Mouse (Mus musculus) kidney, postnatal 14 days (tissue): Measurements from ENCODE around the gene Gm20388.

Experiments used
- DNase-seq: peaks from one replicate; pipeline ENCODE4 v3.0.0; 2022; ENCODE audit warnings: mixed read lengths

Gene Gm20388

DNA sequence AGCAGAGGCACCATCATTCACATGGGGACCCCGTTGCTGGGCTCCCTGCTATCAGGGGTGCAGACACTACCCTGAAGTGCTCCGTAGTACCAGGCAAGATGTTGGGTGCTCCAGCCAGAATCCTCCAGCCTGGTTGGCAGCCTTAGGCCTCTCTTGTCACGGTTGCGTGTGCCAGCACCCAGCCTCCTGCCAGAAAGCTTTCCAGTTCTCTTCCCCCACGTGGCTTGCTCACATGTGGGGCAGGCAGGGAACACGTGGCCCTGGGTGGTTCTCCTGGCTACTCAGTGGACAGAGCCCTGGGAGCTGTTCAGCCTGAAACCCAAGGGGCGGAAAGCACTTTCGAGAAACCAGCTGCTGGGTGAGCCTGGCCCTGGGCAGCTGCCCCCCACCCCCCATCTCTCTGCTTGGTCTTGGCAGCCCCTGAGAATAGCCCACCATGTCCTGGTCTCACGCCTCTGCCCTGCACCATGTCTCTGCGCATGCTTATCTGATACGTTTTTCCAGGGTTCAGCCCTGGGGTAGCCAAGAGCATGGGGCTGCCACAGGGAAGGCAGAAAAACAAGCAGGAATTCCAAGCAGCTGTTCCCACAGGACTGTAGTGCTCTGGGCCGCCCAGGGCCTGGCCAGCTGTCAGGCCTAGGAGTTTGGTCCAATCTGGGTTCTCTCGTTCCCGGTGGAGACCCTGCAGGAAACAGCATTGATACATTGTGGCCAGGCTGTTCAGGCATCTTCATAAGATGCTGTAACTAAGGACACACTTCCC lies 135.8 kb downstream of the Gm20388 start:
- peak; percentile 77 for DNase-seq

DNA sequence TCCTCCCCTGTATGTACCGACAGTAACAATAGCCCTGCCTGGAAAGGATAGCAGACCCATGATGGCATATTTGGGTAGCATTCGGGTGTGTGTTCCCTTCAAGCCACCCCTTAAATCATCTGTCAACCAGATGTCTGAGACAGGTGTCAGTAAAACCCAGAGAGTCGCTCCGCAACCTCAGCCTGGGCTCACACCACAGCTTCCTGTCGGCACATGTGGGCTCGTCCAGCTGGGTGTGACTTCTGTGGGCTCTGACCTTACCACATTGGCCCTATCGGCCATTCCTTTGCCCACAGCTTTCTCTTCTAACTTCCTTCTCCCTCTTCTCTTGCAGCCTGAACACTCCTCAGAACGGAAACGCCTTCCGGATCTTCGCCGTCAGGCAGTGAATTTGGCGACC lies 139.3 kb downstream of the Gm20388 start:
- no peak for DNase-seq

DNA sequence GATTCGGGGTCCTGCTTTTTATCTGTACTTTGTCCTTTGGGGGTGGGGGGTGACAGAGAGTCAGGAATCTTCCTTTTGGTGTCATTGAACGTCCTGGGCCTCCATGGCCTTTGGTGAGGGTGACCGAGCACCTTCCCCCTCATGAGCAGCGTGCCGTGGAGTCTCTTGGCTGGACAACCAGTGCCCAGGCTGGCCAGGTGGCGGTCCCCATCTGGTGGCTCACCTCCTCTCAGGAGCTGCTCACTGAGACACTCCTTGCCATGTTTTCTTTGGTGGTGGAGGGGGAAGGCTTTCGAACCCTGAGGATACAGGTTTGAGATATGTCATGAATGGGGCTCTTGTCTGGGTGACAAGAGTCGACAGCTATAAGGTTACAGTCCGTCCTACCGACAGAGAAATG lies 139.7 kb downstream of the Gm20388 start:
- DNase-seq: no peak

DNA sequence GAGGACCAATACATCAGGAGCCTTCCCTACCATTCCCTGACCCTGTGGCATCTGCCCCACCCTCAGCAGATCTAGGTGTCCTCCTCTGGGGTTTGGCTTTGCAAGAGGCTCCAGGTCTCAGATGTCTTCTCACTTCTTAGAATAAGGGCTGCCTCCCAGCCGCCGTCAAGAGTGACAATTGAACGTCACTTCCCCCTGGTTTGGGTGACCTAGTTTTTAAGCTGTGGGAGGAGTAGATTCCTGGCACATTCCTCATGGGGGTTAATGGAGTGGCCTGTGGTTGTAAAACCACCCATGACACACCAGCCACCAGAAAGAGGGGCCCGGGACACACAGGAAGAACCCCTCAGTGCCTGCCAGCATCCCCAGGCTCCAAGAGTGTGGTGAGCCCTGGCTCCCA lies 140.4 kb downstream of the Gm20388 start:
- DNase-seq: peak; percentile 53

DNA sequence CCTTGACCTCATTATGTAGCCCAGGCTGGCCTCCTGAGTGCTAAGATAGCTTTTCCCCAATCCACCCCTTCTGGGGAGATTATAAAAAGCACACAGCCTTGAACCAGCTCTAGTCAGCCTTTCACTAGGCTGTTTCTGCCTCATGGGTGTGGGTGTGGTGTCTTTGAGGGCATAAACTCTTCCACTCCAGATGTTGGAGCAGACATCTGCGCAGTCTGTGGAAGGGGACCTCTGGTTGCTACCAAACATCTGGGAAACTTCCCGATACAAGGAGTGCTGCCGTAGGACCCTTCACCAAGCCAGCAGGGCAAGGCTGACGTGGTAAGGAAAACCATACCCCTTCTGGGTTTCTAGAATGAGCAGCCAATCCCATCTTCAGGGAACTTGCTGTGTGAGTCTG lies 141.3 kb downstream of the Gm20388 start:
- no peak for DNase-seq

DNA sequence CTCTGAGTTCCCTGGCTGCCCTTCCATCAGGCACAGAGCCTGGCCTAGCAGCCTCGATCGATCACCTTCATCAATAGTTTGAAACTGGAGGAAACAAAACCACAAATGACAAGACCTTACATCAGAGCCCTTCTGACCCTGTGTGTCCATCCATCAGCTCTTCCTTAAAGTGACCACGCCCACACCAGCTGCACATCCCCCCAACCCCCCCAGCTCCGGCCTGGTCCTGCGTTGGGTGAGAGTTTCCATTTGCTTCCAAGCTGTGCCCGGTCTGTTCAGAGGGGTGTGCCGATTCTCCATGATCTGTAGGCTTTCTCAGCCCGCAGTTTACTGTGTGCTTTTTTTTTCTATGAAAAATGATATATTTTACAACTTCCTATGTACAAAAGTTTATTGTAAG lies 141.7 kb downstream of the Gm20388 start:
- DNase-seq: no peak

DNA sequence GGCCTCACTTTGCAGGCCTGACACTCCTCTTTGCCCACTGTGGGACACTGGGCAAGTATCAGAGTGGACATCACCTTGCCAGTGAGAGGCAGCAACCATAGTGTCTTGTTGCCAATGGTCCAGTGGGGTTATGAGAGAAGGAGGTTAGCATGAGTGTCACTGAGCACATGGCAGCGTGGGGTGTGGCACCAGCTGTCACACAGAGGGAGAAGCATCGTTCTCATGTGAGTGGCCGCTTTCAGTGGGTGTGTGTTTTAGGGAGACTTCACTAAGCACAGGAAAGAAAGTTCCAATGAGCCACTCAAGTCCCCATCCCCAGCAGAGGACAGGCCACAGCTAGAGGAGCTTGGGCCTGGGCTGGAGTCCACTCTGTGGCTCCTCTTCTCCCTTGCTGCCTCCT lies 144.2 kb downstream of the Gm20388 start:
- DNase-seq: no peak

DNA sequence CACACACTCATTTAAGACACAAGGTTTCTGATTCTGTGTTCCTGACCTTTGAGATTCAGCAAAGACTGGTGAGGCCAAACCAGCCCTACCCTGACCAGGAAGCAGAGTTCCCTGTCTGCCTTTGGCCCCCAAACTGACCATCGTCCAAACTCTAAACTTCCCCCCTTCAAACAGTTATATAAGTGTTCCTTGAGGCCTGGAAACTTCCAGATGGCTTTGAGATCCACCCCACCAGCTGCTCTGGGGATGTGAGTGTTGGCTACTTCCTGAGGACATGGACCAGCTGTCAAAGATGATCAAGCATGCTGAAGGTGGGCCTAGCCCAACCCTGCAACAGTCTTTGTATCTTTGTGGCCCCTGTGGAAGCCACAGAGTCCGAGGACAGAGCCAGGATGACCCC lies 146.4 kb downstream of the Gm20388 start:
- DNase-seq: no peak

DNA sequence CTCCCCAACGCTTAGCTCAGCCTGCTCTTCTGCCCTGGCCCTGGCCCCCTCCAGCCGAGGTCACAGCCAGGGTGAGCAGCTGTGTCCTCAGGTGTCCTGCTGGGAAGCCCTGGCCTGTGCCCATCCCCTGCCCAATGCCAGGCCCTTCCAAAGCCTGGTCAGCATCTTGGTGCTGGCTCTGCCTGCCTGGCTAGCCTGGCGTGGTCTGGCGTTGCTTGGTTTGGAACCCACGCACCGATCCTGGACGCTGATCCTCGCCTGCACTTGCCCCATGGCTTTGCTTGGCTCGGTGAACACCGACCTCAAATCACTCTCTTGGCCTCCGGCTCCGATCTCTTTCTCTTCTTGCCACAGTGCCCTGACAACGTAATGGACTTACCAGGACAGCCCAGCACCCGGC lies 152.1 kb downstream of the Gm20388 start:
- no peak for DNase-seq

DNA sequence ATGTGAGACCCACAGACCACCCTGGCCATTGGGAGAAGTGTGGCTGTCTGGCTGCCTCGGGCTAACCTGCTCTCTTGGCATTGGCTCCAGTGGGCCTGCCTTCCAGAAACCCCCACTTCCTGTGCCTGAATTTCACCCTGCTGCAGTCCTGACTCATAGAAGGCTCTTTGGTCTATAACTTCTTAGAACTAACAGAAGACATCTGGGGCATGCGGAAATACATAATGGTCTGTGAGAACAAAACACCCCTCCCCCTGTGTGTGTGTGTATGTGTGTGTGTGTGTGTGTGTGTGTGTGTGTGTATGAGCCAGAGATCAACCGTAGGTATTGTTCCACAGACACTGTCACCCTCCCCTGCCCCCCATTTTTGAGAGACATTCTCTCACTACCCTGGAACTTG lies 152.7 kb downstream of the Gm20388 start:
- no peak for DNase-seq

DNA sequence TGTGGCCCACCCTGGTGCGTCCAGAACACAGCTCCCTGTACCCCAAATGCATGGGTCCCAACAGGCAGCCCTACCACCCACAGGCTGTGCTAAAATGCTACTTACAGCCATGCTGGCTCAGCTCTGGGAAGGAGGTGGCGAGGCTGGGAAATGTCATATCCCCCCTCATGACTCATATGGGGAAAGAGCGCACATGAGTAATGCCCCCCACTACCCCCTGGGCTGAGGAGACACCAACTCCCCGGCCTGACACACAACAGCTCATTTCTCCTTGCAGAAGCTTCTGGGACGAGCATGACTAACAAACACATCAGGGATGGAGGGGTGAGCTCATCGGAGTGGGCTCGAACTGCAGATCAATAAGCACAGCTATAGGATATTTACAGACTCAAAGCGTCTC lies 155.0 kb downstream of the Gm20388 start:
- DNase-seq: no peak

DNA sequence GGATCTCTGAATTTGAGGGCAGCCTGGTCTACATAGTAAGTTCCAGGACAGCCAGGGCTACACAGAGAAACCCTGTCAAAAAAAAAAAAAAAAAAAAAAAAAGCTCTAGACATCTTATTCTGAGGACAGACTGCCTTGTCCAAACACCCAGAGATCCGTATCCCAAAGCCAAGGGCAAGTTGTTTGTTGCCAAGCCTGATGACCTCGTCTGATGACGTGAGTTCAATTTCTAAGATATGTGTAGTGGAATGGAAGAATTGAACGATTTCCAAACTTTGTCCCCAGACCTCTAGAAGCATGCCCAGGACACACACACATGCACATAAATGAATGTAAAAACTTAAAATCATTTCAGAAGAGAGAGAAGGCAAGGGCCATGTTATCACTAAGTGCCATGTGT lies 155.6 kb downstream of the Gm20388 start:
- no peak for DNase-seq

DNA sequence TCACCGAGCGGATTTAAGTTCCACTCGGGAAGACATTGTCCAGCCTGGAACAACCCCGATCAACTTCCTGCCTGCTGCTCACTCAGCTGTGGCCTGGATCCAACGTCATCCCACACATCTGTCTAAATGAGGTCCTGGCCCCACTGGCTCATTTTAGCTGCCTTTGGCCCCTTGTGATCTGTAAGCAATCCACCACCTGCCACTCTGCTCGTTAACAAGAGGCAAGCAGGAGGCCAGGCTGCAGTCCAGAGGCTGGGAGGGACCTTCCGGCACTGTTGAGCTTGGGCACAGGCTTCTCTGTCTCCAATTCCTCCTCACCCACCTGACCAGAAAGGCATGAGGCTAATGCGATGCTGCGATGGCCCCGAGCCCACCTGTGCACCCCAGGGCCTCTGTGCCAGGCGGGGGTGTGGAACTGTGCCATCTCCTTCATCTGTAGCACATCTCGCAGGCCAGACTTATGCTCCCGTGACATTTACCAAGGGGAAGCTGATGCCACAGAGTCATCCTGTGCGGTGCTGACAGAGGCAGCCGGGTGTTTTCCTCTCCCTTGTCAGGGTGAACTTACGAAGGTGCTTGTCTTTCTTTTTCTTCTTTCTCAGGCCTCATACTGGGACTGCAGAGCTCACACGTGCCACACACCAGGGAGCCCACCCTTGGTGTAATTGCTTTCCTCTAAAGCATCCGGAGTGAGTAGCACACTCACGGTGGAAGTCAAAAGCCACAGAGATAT lies 157.5 kb downstream of the Gm20388 start:
- DNase-seq: peak; percentile 86

DNA sequence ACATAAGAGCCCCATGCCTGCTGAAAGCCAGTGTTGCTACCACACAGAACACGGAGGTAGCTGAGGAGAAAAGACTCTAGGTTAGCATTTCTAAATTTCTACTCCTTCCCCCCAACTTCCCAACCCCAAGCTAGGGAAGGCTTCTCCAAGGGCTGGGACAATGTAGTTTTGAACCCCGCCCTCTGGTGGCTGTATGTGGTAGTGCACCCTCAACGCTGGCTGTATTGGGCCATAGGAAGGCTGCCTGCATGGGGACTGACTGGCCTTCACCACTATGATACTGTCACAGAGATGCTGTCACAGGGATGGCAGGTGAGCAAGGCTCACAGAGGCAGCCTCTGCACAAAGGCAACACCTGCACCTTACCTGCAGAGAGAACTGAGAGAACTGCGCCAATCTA lies 161.0 kb downstream of the Gm20388 start:
- peak; percentile 86 for DNase-seq

DNA sequence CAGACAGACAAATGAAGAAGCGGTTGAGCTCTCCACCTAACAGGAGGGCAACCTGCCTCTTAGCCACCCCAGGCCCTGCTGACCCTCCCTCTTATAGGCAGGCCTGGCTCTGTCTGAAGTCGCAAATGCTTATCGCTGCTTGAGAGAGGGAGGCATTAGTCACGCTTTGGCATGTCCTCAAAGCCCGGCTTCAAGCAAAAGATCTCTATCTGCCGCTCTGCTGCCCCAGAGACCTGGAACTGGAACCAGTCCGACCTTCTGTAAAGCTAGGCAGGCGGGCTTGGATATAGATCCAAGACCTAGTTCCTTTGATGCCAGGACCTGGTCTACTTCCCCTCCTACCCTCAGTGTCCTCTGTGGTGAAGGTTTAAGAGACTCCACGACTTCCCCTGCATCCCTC lies 161.6 kb downstream of the Gm20388 start:
- DNase-seq: no peak

DNA sequence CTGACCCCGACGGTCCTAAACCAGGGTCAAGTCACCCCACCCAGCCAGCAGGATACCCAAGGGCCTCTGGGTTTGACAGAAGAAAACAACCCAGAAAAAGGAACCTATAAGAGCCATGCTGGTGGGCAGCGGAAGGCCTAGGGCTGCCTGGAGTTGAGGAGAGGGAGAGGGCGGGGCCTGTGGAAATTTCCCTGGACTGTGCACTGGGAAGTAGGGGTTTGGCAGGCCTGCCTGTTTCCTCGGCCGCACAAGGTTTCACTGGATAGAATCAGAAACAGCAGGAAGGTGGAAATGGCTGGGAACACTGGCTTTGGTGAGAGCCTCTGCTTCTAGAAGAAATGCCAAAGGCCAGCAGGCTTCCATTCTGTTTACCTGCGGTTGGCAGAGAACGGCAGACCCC lies 162.2 kb downstream of the Gm20388 start:
- peak; percentile 67 for DNase-seq

DNA sequence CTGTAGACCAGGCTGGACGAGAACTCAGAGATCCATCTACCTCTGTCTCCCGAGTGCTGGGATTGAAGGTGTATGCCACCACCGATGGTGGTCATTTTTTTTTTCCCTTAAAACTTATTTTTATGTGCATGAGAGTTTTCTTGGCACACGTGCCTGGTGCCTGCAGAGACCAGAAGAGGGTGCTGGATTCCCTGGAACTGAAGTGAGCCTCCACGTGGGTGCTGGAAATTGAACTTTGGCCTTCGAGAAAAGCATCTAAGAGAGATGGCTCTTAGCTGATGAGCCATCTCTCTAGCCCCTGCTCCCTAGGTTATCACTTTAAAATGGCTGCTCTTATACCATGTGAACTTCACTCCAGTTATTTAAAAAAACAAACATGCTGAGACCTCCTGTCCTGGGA lies 163.9 kb downstream of the Gm20388 start:
- DNase-seq: no peak

DNA sequence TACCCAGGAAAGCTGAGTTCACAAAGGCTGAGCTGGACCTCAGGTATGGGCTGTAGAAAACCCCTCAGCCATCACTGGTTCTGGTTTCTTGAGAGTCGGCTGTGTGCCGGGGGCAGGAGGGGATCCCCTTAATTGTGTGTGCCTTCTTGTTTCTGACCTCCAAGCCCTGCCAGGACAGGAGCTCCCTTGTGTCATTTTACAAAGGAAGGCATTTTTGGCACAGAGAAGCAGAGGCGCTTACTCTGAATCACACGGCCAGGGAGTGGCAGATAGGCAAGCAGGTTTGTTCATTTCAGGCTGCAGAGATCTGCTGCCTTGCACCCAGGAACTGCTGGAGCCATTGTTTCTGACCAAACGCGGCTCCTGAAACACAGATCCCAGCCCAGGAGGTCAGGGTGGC lies 164.7 kb downstream of the Gm20388 start:
- DNase-seq: no peak

DNA sequence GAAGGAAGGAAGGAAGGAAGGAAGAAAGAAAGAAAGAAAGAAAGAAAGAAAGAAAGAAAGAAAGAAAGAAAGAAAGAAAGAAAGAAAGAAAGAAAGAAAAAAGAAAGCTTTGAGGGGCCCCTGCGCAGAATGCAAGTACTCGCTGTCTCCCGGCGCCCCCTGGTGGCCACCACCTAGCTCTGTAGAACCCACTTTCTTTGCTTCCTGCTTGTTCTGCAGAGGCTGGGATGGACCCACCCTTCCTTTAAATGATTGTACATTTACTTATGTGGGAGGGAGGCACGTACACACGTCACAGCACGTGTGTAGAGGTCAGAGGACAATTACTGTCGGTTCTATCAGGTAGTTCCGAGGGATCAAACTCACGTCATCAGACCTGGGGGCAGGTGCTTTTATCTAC lies 167.4 kb downstream of the Gm20388 start:
- DNase-seq: peak; percentile 88

DNA sequence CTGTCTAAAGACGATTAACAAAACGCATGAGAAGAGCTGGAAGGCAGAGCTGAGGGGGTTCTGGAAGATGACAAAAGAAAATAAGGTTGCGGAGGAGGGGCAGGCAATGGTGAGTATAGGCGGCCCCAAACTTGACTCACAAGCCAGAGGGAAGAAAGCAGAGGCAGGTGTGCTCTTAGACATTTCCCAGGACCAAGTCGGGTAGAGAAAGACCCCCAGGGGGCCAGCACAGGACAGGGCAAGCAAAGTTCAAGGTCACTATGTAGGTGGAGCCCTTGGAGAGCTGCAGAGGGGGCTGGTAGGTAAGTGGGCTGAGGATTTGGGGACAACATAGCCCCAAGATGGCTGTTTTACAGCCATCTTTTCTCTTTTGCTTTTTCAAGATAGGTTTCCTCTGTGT lies 168.7 kb downstream of the Gm20388 start:
- DNase-seq: no peak

DNA sequence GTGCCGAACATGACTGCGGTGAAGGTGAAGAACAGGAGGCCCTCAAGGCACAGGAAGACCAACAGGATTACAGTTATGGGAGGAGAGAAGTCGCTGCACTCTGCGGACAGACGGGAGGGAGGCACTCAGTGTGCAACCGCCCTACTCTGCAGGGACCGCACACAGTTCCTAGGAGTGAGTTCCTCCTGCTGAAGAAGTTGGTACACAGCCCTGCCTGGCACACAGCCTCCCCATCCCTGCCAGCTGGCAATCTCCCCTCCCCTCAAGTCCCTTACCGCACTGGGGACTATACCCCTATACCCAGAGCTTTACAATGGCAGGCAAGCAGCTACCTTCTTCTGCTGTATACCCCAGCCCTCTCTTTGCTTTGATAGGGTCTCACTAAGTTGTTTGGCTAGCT lies 172.6 kb downstream of the Gm20388 start:
- no peak for DNase-seq

DNA sequence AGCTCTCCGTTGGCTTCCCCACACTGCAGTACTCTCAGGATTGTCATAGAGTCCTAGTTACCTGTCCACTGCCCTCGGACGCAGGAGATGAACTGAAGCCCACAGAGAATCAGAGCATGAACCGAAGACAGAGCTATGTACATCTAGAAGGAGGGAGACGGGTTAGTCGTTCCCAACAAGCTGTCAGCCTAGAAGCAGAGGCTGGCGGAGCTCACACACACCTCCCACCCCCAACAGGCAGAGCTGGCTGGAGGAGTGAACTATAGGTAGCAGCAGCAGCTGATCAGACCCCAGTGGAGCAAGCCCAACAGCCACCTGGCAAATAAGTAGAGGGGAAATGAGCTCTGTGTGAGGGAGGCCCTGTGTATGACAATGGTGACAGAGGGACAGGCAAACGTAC lies 174.1 kb downstream of the Gm20388 start:
- DNase-seq: no peak

DNA sequence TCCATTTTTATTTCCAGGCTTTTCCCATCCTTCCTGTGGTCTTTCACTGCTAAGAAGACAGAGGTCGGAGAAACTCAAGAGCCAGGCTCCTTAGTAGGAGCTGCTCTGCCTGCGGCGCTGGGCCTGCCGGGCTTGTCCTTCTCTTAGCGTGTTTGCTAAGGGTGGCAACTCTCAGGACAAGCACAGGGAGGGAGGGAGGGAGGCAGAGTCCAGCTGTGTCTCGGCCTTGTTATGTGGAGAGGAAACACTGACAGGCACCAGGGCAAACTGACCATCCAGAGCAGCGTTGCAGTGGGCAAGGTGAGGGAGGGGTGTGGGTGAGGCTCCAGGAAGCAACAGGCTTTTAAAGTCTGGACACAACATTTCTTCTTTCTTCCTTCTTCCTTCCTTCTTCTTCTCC lies 178.9 kb downstream of the Gm20388 start:
- no peak for DNase-seq

DNA sequence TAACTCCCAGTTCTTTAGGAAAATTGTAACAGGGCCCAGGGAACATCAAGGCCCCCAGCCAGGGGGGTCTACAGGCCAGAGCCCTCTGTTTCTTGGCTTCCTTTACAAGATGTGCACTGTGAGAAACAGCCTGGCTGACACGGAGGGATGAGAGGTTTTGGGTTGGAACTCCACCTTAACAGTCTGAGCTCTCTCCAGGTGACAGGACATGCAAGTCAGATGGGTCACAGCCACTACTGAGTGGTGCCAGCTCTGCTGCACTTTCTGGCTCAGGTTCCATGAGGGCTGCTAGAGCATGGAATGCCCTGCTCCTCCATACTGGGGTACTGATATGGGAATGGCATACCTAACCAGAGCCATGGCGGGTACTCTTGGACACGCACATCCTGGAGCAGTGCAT lies 180.4 kb downstream of the Gm20388 start:
- no peak for DNase-seq

DNA sequence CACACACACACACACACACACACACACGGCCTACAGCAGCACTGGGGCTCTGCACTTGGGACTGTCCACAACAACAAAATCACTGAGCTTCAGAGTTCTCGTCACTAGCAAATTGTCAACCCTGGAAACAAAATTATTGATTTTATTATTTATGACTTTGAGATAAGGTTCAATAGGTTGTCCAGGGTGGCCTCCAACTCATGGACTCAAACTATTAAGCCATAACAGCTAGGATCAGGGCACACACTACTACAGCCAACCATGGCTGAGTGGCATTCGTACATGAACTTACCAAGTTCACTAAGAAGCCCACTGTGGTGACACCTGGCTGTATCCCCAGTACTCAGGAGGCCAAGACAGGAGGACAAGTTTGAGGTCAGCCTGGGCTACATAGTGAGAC lies 182.5 kb downstream of the Gm20388 start:
- DNase-seq: no peak
